Mouse (Mus musculus): Measurements from ENCODE around the gene Arpc1b. TPM values are rescaled to one million over a fixed set of nuclear protein-coding genes. Genes with fewer than 3 reads are reported as not detected.
"Not testable (repeated sequence)": the region's sequence is repeated elsewhere in the genome, so short reads cannot be mapped to it uniquely, and the experiment has no call there.

The Arpc1b gene
- total and polyA plus RNA-seq, 2 experiments, result 30.9 to 137 TPM

GRCm38 (mm10) chr5:145130191-145130590, 16.2 kb downstream of the Arpc1b start:
- no peak overlapping the region for H3K27ac ChIP-seq (replicated peaks; ENCODE audit: insufficient read depth, low read depth, low read length)
- no peak for DNase-seq (ENCODE audit: extremely low read depth, low read depth, low spot score)

GRCm38 (mm10) chr5:145130995-145131394, 17.0 kb downstream of the Arpc1b start:
- H3K27ac ChIP-seq (replicated peaks; ENCODE audit: insufficient read depth, low read depth, low read length), result no peak overlapping the region
- no peak overlapping the region for H3K4me3 ChIP-seq (ENCODE audit: insufficient read depth, low read depth, low read length)
- DNase-seq (ENCODE audit: extremely low read depth, low read depth, low spot score), result no peak
- H3K79me2 ChIP-seq (ENCODE audit: control insufficient read depth, insufficient read depth, low read length), result no peaks in the 10 kb centered on the region
- no peaks in the 10 kb centered on the region for H3K27me3 ChIP-seq (ENCODE audit: control insufficient read depth, insufficient read depth, low read length)
- 88% methylated on average over 3 of the region's 3 CpGs for WGBS
- H3K9ac ChIP-seq (ENCODE audit: low read depth, low read length), result no peak overlapping the region
- TF ChIP-seq CTCF (IDR thresholded peaks at IDR 0.05; ENCODE audit: low read depth, low read length), result no peak
- no peak for TF ChIP-seq POLR2A (IDR thresholded peaks at IDR 0.05; ENCODE audit: extremely low read depth, insufficient read depth, low read length)
- peaks cover 47% of the 10 kb centered on the region for H3K36me3 ChIP-seq (ENCODE audit: control insufficient read depth, insufficient read depth, low read length)
- H3K4me1 ChIP-seq (ENCODE audit: control insufficient read depth, insufficient read depth, low read length), result no peaks in the 10 kb centered on the region

More at GRCm38 (mm10) chr5:145130191-145130590, 16.2 kb downstream of the Arpc1b start:
- Histone ChIP-seq H3K4me3 (ENCODE audit: insufficient read depth, low read depth, low read length) (no peak overlapping the region), H3K79me2 (ENCODE audit: control insufficient read depth, insufficient read depth, low read length) (no peaks in the 10 kb centered on the region), H3K9ac (ENCODE audit: low read depth, low read length) (no peak overlapping the region), H3K36me3 (ENCODE audit: control insufficient read depth, insufficient read depth, low read length) (peaks cover 48% of the 10 kb centered on the region), H3K27me3 (ENCODE audit: control insufficient read depth, insufficient read depth, low read length) (no peaks in the 10 kb centered on the region), H3K4me1 (ENCODE audit: control insufficient read depth, insufficient read depth, low read length) (no peaks in the 10 kb centered on the region)
- TF ChIP-seq CTCF (IDR thresholded peaks at IDR 0.05; ENCODE audit: low read depth, low read length) (no peak), POLR2A (IDR thresholded peaks at IDR 0.05; ENCODE audit: extremely low read depth, insufficient read depth, low read length) (no peak)
- WGBS, result 57% methylated on average over 11 of the region's 11 CpGs

- not testable (repeated sequence) for DNase-seq (ENCODE audit: extremely low read depth, low read depth, low spot score); H3K79me2 ChIP-seq (ENCODE audit: control insufficient read depth, insufficient read depth, low read length); H3K27me3 ChIP-seq (ENCODE audit: control insufficient read depth, insufficient read depth, low read length); H3K4me1 ChIP-seq (ENCODE audit: control insufficient read depth, insufficient read depth, low read length); H3K27ac ChIP-seq (replicated peaks; ENCODE audit: insufficient read depth, low read depth, low read length); H3K9ac ChIP-seq (ENCODE audit: low read depth, low read length); H3K4me3 ChIP-seq (ENCODE audit: insufficient read depth, low read depth, low read length)
- 96% methylated on average over 6 of the region's 6 CpGs for WGBS
- peaks cover 40% of the 10 kb centered on the region for H3K36me3 ChIP-seq (ENCODE audit: control insufficient read depth, insufficient read depth, low read length)
These were observed 19.3 kb downstream of the Arpc1b start for GRCm38 (mm10) chr5:145133275-145133674.

- no peak overlapping the region for H3K27ac ChIP-seq (replicated peaks; ENCODE audit: insufficient read depth, low read depth, low read length)
- no peak for DNase-seq (ENCODE audit: extremely low read depth, low read depth, low spot score)
- H3K9ac ChIP-seq (ENCODE audit: low read depth, low read length), result peak overlapping the region; percentile 81; the same call in 1 of the 2 replicates
- peaks cover 34% of the 10 kb centered on the region for H3K36me3 ChIP-seq (ENCODE audit: control insufficient read depth, insufficient read depth, low read length)
- H3K4me1 ChIP-seq (ENCODE audit: control insufficient read depth, insufficient read depth, low read length), result peaks cover 6% of the 10 kb centered on the region
- peaks cover 15% of the 10 kb centered on the region; the same call in 1 of the 2 replicates for H3K79me2 ChIP-seq (ENCODE audit: control insufficient read depth, insufficient read depth, low read length)
- H3K4me3 ChIP-seq (ENCODE audit: insufficient read depth, low read depth, low read length), result peak overlapping the region; percentile 89
- 5% methylated on average over 6 of the region's 6 CpGs for WGBS
- no peak for TF ChIP-seq POLR2A (IDR thresholded peaks at IDR 0.05; ENCODE audit: extremely low read depth, insufficient read depth, low read length)
- H3K27me3 ChIP-seq (ENCODE audit: control insufficient read depth, insufficient read depth, low read length), result no peaks in the 10 kb centered on the region
These were observed 24.8 kb downstream of the Arpc1b start for GRCm38 (mm10) chr5:145138836-145139235.

GRCm38 (mm10) chr5:145139571-145140519, 25.8 kb downstream of the Arpc1b start, which contains the start of the genes Pdap1 and Bud31:
Gene Pdap1 (minus strand): TSS chr5:145140238.
Gene Bud31 (plus strand): TSS chr5:145140362.
- Histone ChIP-seq H3K36me3 (ENCODE audit: control insufficient read depth, insufficient read depth, low read length) (peaks cover 29% of the 10 kb centered on the region), H3K79me2 (ENCODE audit: control insufficient read depth, insufficient read depth, low read length) (peaks cover 15% of the 10 kb centered on the region; the same call in 1 of the 2 replicates), H3K27ac (replicated peaks; ENCODE audit: insufficient read depth, low read depth, low read length) (peak within 1 kb of the TSS; percentile 99), H3K9ac (ENCODE audit: low read depth, low read length) (peak within 1 kb of the TSS; percentile 92), H3K4me3 (ENCODE audit: insufficient read depth, low read depth, low read length) (peak within 1 kb of the TSS; percentile 89), H3K27me3 (ENCODE audit: control insufficient read depth, insufficient read depth, low read length) (no peaks in the 10 kb centered on the region), H3K4me1 (ENCODE audit: control insufficient read depth, insufficient read depth, low read length) (peaks cover 6% of the 10 kb centered on the region)
- DNase-seq (ENCODE audit: extremely low read depth, low read depth, low spot score), result peak; percentile 80
- no peak for TF ChIP-seq CTCF (IDR thresholded peaks at IDR 0.05; ENCODE audit: low read depth, low read length)
- TF ChIP-seq POLR2A (IDR thresholded peaks at IDR 0.05; ENCODE audit: extremely low read depth, insufficient read depth, low read length), result peak; percentile 61; the same call in 1 of the 2 replicates
- 2% methylated on average over 84 of the region's 84 CpGs for WGBS

- under 1% methylated on average over 18 of the region's 18 CpGs for WGBS
- H3K4me1 ChIP-seq (ENCODE audit: control insufficient read depth, insufficient read depth, low read length), result peaks cover 6% of the 10 kb centered on the region
- H3K79me2 ChIP-seq (ENCODE audit: control insufficient read depth, insufficient read depth, low read length), result peaks cover 15% of the 10 kb centered on the region; the same call in 1 of the 2 replicates
- peak overlapping the region; percentile 84 for H3K9ac ChIP-seq (ENCODE audit: low read depth, low read length)
- H3K27me3 ChIP-seq (ENCODE audit: control insufficient read depth, insufficient read depth, low read length), result no peaks in the 10 kb centered on the region
- no peak for TF ChIP-seq POLR2A (IDR thresholded peaks at IDR 0.05; ENCODE audit: extremely low read depth, insufficient read depth, low read length)
- TF ChIP-seq CTCF (IDR thresholded peaks at IDR 0.05; ENCODE audit: low read depth, low read length), result no peak
- peak overlapping the region; percentile 89 for H3K4me3 ChIP-seq (ENCODE audit: insufficient read depth, low read depth, low read length)
- peaks cover 31% of the 10 kb centered on the region for H3K36me3 ChIP-seq (ENCODE audit: control insufficient read depth, insufficient read depth, low read length)
- peak overlapping the region; percentile 99 for H3K27ac ChIP-seq (replicated peaks; ENCODE audit: insufficient read depth, low read depth, low read length)
- no peak for DNase-seq (ENCODE audit: extremely low read depth, low read depth, low spot score)
These were observed 26.6 kb downstream of the Arpc1b start for GRCm38 (mm10) chr5:145140611-145141010.
